27 mouse cellular contexts compared by ENCODE assay signal in the genomic region with DNA sequence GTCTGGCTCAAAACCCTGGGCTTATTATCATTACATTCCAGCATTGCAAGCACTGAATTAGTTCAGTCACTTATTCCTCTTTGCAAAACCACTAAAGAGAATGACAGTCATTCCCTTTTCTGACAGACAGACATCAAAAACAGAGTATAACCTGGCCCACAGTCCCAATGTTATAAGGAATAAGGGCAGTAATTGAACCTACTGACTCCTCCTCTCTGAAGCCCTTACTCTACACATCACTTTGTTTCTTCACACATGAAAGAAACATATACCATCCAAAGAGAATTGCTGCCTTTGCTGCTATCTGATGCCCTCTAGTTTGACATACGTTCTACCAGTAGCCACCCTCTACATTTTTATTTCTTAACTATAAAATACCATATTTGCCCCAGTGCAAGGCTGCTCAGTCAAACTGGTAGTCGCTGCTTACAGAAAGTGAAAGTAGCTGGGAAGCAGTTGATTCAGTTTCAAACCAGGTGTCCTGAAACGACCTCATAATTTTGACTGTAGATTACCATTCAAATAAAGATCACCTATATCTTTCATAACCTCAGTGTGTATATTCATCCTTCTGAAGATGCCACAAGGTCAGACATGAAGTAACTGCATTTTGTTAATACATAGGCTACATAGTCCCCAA.
A peak's percentile ranks its signal among the peaks of the same experiment; 100 is the strongest.
DNase-seq lines count a peak whose midpoint lies in the region; ATAC-seq and TF ChIP-seq lines count a peak whose summit lies in the region.
"Had no signal": no experiment of that assay in that cellular context is flagged by ENCODE, and none has a peak within 500 bp of the region (broad histone marks: within the 10 kb centered on the region; RNA-seq: fewer than 3 reads in every experiment).

No protein-coding gene starts in this region.

- DNase-seq in 3T3-L1 (ENCODE audit: low read depth, low spot score): peak; percentile 43
- DNase-seq in kidney, postnatal 36 days: no peak
- DNase-seq in MN1 (ENCODE audit: low spot score): no peak
- DNase-seq: adrenal gland, adult 2 months; cerebellum, adult 8-10 months; forebrain, postnatal 0 days; gastrocnemius, postnatal 14 days; heart, adult 2 months; kidney, adult 8-10 months; kidney, postnatal 10 days; liver; lung, adult 2 months; lung, postnatal 10 days; thymus, postnatal 4 days had no signal

- no peak overlapping the region for H3K4me2 ChIP-seq in forebrain, embryonic 16.5 days (ENCODE audit: low read length)
- no peak overlapping the region for H3K4me2 ChIP-seq in intestine, postnatal 0 days (replicated peaks; ENCODE audit: low read depth)
- H3K4me2 ChIP-seq: heart, embryonic 12.5 days; midbrain, embryonic 12.5 days; neural tube, embryonic 13.5 days had no signal

- WGBS in forebrain, embryonic 16.5 days: 89% methylated on average over 3 of the region's 3 CpGs
- 69% methylated on average over 3 of the region's 3 CpGs for WGBS in intestine, postnatal 0 days

- no peaks in the 10 kb centered on the region for H3K4me1 ChIP-seq in forebrain, embryonic 16.5 days (replicated peaks; ENCODE audit: control insufficient read depth, insufficient read depth, low read length)
- H3K4me1 ChIP-seq in intestine, postnatal 0 days (replicated peaks; ENCODE audit: control insufficient read depth, insufficient read depth, low read length): no peaks in the 10 kb centered on the region
- H3K4me1 ChIP-seq: heart, embryonic 12.5 days; hindbrain, embryonic 10.5 days; midbrain, embryonic 12.5 days; neural tube, embryonic 13.5 days had no signal

- TF ChIP-seq CTCF in intestine, postnatal 0 days (IDR thresholded peaks at IDR 0.05; ENCODE audit: low read depth): no peak

- H3K27me3 ChIP-seq in forebrain, embryonic 16.5 days (replicated peaks; ENCODE audit: control insufficient read depth, insufficient read depth, low read length): no peaks in the 10 kb centered on the region
- H3K27me3 ChIP-seq in intestine, postnatal 0 days (replicated peaks; ENCODE audit: control insufficient read depth, insufficient read depth, low read length): no peaks in the 10 kb centered on the region
- H3K27me3 ChIP-seq: heart, embryonic 12.5 days; midbrain, embryonic 12.5 days; neural tube, embryonic 13.5 days had no signal

- no peaks in the 10 kb centered on the region for H3K36me3 ChIP-seq in forebrain, embryonic 16.5 days (ENCODE audit: control insufficient read depth, insufficient read depth)
- no peaks in the 10 kb centered on the region for H3K36me3 ChIP-seq in intestine, postnatal 0 days (ENCODE audit: control insufficient read depth, insufficient read depth)
- H3K36me3 ChIP-seq: heart, embryonic 12.5 days; hindbrain, embryonic 10.5 days; midbrain, embryonic 12.5 days; neural tube, embryonic 13.5 days had no signal

- H3K27ac ChIP-seq in forebrain, embryonic 16.5 days (ENCODE audit: low read length): no peak overlapping the region
- no peak overlapping the region for H3K27ac ChIP-seq in intestine, postnatal 0 days (ENCODE audit: low read depth, low read length)
- H3K27ac ChIP-seq: heart, adult 2 months; hindbrain, embryonic 10.5 days; liver, embryonic 14.5 days; macrophage; midbrain, embryonic 12.5 days; neural tube, embryonic 13.5 days had no signal

- H3K9ac ChIP-seq in forebrain, embryonic 16.5 days (replicated peaks; ENCODE audit: low read depth, low read length): no peak overlapping the region
- no peak overlapping the region for H3K9ac ChIP-seq in intestine, postnatal 0 days (ENCODE audit: low read depth, low read length)
- H3K9ac ChIP-seq: forebrain, postnatal 0 days; heart, embryonic 12.5 days; liver, embryonic 14.5 days; midbrain, embryonic 12.5 days; neural tube, embryonic 13.5 days had no signal

- peak; percentile 62 for ATAC-seq in CD4-positive, CD25-positive, alpha-beta regulatory T cell, adult 4 months
- peak; percentile 37 for ATAC-seq in activated CD4-positive, CD25-positive, alpha-beta regulatory T cell, adult 4 months
- ATAC-seq in megakaryocyte progenitor cell, adult 5-6 weeks (replicated peaks; ENCODE audit: poor library complexity): peak; percentile 70
- no peak for ATAC-seq in forebrain, embryonic 16.5 days
- no peak for ATAC-seq in intestine, postnatal 0 days
- ATAC-seq: forebrain, postnatal 0 days; hindbrain, embryonic 16.5 days had no signal

- no peak overlapping the region for H3K4me3 ChIP-seq in forebrain, embryonic 16.5 days (replicated peaks; ENCODE audit: low read length)
- no peak overlapping the region for H3K4me3 ChIP-seq in intestine, postnatal 0 days (ENCODE audit: low read depth, low read length)
- H3K4me3 ChIP-seq: erythroblast, embryonic 14.5 days; heart, adult 2 months; heart, embryonic 12.5 days; hindbrain, embryonic 10.5 days; midbrain, embryonic 12.5 days; neural tube, embryonic 13.5 days had no signal

- no peaks in the 10 kb centered on the region for H3K9me3 ChIP-seq in forebrain, embryonic 16.5 days (ENCODE audit: control insufficient read depth, low read length)
- H3K9me3 ChIP-seq in intestine, postnatal 0 days (ENCODE audit: control insufficient read depth): no peaks in the 10 kb centered on the region
- H3K9me3 ChIP-seq: heart, embryonic 12.5 days; hindbrain, embryonic 10.5 days; midbrain, embryonic 12.5 days; neural tube, embryonic 13.5 days had no signal

Comparison
In these comparisons a context has a peak if more than half of its experiments do, and no peak if none do; other contexts are left out.
1. ATAC-seq: peak in CD4-positive, CD25-positive, alpha-beta regulatory T cell, adult 4 months (single experiment), activated CD4-positive, CD25-positive, alpha-beta regulatory T cell, adult 4 months (single experiment) and megakaryocyte progenitor cell, adult 5-6 weeks (single experiment); none in forebrain, embryonic 16.5 days (single experiment) and intestine, postnatal 0 days (single experiment).